ENCODE assay signal across 8 mouse cellular contexts in genomic region chr15:99771004-99771500, GRCm38 (mm10). TPM values are rescaled to one million over a fixed set of nuclear protein-coding genes. Genes with fewer than 3 reads are reported as not detected.
DNase-seq lines count a peak whose midpoint lies in the region; ATAC-seq and TF ChIP-seq lines count a peak whose summit lies in the region.

No protein-coding gene starts in this region.

- peak overlapping the region; percentile 86 for H3K9ac ChIP-seq in heart, embryonic 16.5 days (ENCODE audit: low read length)
- peak overlapping the region; percentile 91 for H3K9ac ChIP-seq in hindbrain, embryonic 11.5 days (ENCODE audit: low read depth, low read length)

- no peak overlapping the region; the same call in 1 of the 2 replicates for H3K27ac ChIP-seq in heart, embryonic 16.5 days (ENCODE audit: low read length)
- H3K27ac ChIP-seq in hindbrain, embryonic 11.5 days (ENCODE audit: low read depth, low read length) = no peak overlapping the region
- peak overlapping the region; percentile 97 for H3K27ac ChIP-seq in midbrain, embryonic 10.5 days (replicated peaks)

- no peak for TF ChIP-seq CTCF in G1E (IDR thresholded peaks at IDR 0.05; ENCODE audit: low read depth, low read length)

- 13% methylated on average over 5 of the region's 5 CpGs for WGBS in heart, embryonic 16.5 days
- 40% methylated on average over 5 of the region's 5 CpGs for WGBS in hindbrain, embryonic 11.5 days
- 37% methylated on average over 5 of the region's 5 CpGs for WGBS in midbrain, embryonic 10.5 days

- no peak for ATAC-seq in heart, embryonic 16.5 days (replicated peaks; ENCODE audit: extremely low read depth, insufficient read depth, low FRiP score)
- no peak for ATAC-seq in G1E (ENCODE audit: extremely low read depth, insufficient number of reproducible peaks, low FRiP score, poor library complexity, severe bottlenecking)
- ATAC-seq in hindbrain, embryonic 11.5 days (ENCODE audit: low FRiP score) = no peak

- H3K4me2 ChIP-seq in heart, embryonic 16.5 days (ENCODE audit: low read depth, low read length) = peak overlapping the region; percentile 73
- peak overlapping the region; percentile 92 for H3K4me2 ChIP-seq in hindbrain, embryonic 11.5 days (replicated peaks; ENCODE audit: low read depth, low read length)

- H3K4me3 ChIP-seq in heart, embryonic 16.5 days (ENCODE audit: low read length) = peak overlapping the region; percentile 69
- H3K4me3 ChIP-seq in G1E (ENCODE audit: low read depth, low read length) = no peak overlapping the region; the same call in 1 of the 2 replicates
- H3K4me3 ChIP-seq in hindbrain, embryonic 11.5 days (ENCODE audit: low read depth, low read length) = peak overlapping the region; percentile 67
- H3K4me3 ChIP-seq in midbrain, embryonic 10.5 days = peak overlapping the region; percentile 88

- H3K4me1 ChIP-seq in heart, embryonic 16.5 days (ENCODE audit: control insufficient read depth, insufficient read depth, low read length) = 0 out of 2 replicates have a peak, but pooled peaks cover 4% of the 10 kb centered on the region
- H3K4me1 ChIP-seq in G1E (ENCODE audit: insufficient read depth, low read depth, low read length) = peaks cover 34% of the 10 kb centered on the region
- no peaks in the 10 kb centered on the region; the same call in 1 of the 2 replicates for H3K4me1 ChIP-seq in hindbrain, embryonic 11.5 days (replicated peaks; ENCODE audit: control insufficient read depth, insufficient read depth, low read length)
- peaks cover 35% of the 10 kb centered on the region for H3K4me1 ChIP-seq in midbrain, embryonic 10.5 days

- H3K9me3 ChIP-seq in heart, embryonic 16.5 days (replicated peaks; ENCODE audit: control insufficient read depth, low read length) = no peaks in the 10 kb centered on the region
- H3K9me3 ChIP-seq in G1E (replicated peaks) = no peaks in the 10 kb centered on the region
- H3K9me3 ChIP-seq in hindbrain, embryonic 11.5 days (ENCODE audit: control insufficient read depth, low read length) = no peaks in the 10 kb centered on the region
- H3K9me3 ChIP-seq in midbrain, embryonic 10.5 days (replicated peaks) = no peaks in the 10 kb centered on the region

- no peaks in the 10 kb centered on the region for H3K36me3 ChIP-seq in heart, embryonic 16.5 days (ENCODE audit: control insufficient read depth, insufficient read depth)
- H3K36me3 ChIP-seq in G1E (replicated peaks) = no peaks in the 10 kb centered on the region
- H3K36me3 ChIP-seq in hindbrain, embryonic 11.5 days (ENCODE audit: control insufficient read depth, insufficient read depth, low read length) = no peaks in the 10 kb centered on the region
- peaks cover 9% of the 10 kb centered on the region for H3K36me3 ChIP-seq in midbrain, embryonic 10.5 days

- no peak for DNase-seq in heart, adult 11 months
- peak; percentile 11 for DNase-seq in G1E (ENCODE audit: low spot score)
- DNase-seq in hindbrain, embryonic 11.5 days (ENCODE audit: low spot score) = no peak
- no peak for DNase-seq in midbrain, embryonic 10.5 days (ENCODE audit: low spot score)
- DNase-seq in adrenal gland, postnatal 14 days = no peak
- DNase-seq in cerebellum, adult 9-11 months = no peak
- no peak for DNase-seq in cerebellum, adult 18-20 months

- H3K27me3 ChIP-seq in heart, embryonic 16.5 days (ENCODE audit: control insufficient read depth, insufficient read depth, low read length) = no peaks in the 10 kb centered on the region
- peaks cover 15% of the 10 kb centered on the region for H3K27me3 ChIP-seq in G1E (ENCODE audit: insufficient read depth, low read length)
- no peaks in the 10 kb centered on the region for H3K27me3 ChIP-seq in hindbrain, embryonic 11.5 days (ENCODE audit: control insufficient read depth, insufficient read depth, low read length)
- H3K27me3 ChIP-seq in midbrain, embryonic 10.5 days (ENCODE audit: low read depth, poor library complexity, severe bottlenecking) = no peaks in the 10 kb centered on the region

RNA-seq across cellular contexts. Expression of gene Cers5, which starts 1.6 kb away (rescaled TPM):
- 50.7 and 51.6 TPM in 2 replicates for polyA plus RNA-seq in heart, embryonic 16.5 days (2015; fragmentation: Nextera tagmentation; extraction: Ambion mirVana)
- total RNA-seq in G1E (2014; fragmentation: Nextera tagmentation) (0.45 and 0.68 TPM in 2 replicates), G1E (2017) (4.9 and 6.1 TPM in 2 replicates)
- polyA plus RNA-seq in G1E (2012) = 0.69 and 0.77 TPM in 2 replicates
- polyA plus RNA-seq in hindbrain, embryonic 11.5 days (2014; fragmentation: Nextera tagmentation; extraction: Ambion mirVana) = 61.6 and 66.6 TPM in 2 replicates
- polyA plus RNA-seq in midbrain, embryonic 10.5 days (2016; fragmentation: Nextera tagmentation; extraction: Ambion mirVana) = 58.4 and 63.5 TPM in 2 replicates
- 40.9 and 42.7 TPM in 2 replicates for total RNA-seq in adrenal gland, postnatal 14 days (2021)

RNA-seq across cellular contexts. Expression of gene Cox14, which starts 45.6 kb away (rescaled TPM):
- 217 and 241 TPM in 2 replicates for polyA plus RNA-seq in heart, embryonic 16.5 days (2015; fragmentation: Nextera tagmentation; extraction: Ambion mirVana)
- total RNA-seq in G1E (2014; fragmentation: Nextera tagmentation) (40.8 and 46.1 TPM in 2 replicates), G1E (2017) (44.1 and 48.8 TPM in 2 replicates)
- polyA plus RNA-seq in G1E (2012) = 108 and 115 TPM in 2 replicates
- 148 and 163 TPM in 2 replicates for polyA plus RNA-seq in hindbrain, embryonic 11.5 days (2014; fragmentation: Nextera tagmentation; extraction: Ambion mirVana)
- polyA plus RNA-seq in midbrain, embryonic 10.5 days (2016; fragmentation: Nextera tagmentation; extraction: Ambion mirVana) = 157 and 159 TPM in 2 replicates
- 177 and 199 TPM in 2 replicates for total RNA-seq in adrenal gland, postnatal 14 days (2021)

RNA-seq across cellular contexts. Expression of gene Gpd1, which starts 53.7 kb away (rescaled TPM):
- 2.4 and 2.7 TPM in 2 replicates for polyA plus RNA-seq in heart, embryonic 16.5 days (2015; fragmentation: Nextera tagmentation; extraction: Ambion mirVana)
- total RNA-seq in G1E (2014; fragmentation: Nextera tagmentation) (not detected in 2 replicates), G1E (2017) (0.06 TPM in 1 of 2 replicates, not detected in the other)
- polyA plus RNA-seq in G1E (2012) = not detected in 2 replicates
- polyA plus RNA-seq in hindbrain, embryonic 11.5 days (2014; fragmentation: Nextera tagmentation; extraction: Ambion mirVana) = 0.25 and 0.36 TPM in 2 replicates
- polyA plus RNA-seq in midbrain, embryonic 10.5 days (2016; fragmentation: Nextera tagmentation; extraction: Ambion mirVana) = 0.40 and 0.62 TPM in 2 replicates
- total RNA-seq in adrenal gland, postnatal 14 days (2021) = 1,539 and 1,562 TPM in 2 replicates

Comparison
In these comparisons a context has a peak if more than half of its experiments do, and no peak if none do; other contexts are left out.
1. RNA of gene Cers5, which starts 1.6 kb away (polyA plus RNA-seq): 58.4 to 63.5 TPM in midbrain, embryonic 10.5 days, 61.6 to 66.6 TPM in hindbrain, embryonic 11.5 days and 50.7 to 51.6 TPM in heart, embryonic 16.5 days; 0.69 to 0.77 TPM in G1E; every median in the first group is over 10 times any median in the second.